Mouse (Mus musculus) T-helper 2 cell (primary cell): ENCODE data around the gene Nup35.

Experiments used
- in situ Hi-C: fragments of 300-600 bp; cut with MboI, MseI; formaldehyde crosslinking; loops from one replicate; pipeline ENCODE4 v1.15.1; 2025; ENCODE audit warnings: high pct_unique_total_duplicates

Nup35 gene

GRCm38 (mm10) chr2:80616854-80617737 lies at the start of gene Nup35, which contains the start of gene Dusp19:
TSS of gene Nup35 (plus strand) at chr2:80617236.
TSS of gene Dusp19 (plus strand) at chr2:80617045.
- in situ Hi-C loops: no loop called here

GRCm38 (mm10) chr2:80567411-80567810 lies 49.6 kb upstream of the Nup35 start:
- in situ Hi-C loops: no loop called here

- in situ Hi-C loops: no loop called here
Measured at GRCm38 (mm10) chr2:80570656-80571055, 46.4 kb upstream of the Nup35 start.

GRCm38 (mm10) chr2:80577286-80577685 lies 39.8 kb upstream of the Nup35 start:
- in situ Hi-C loops: no loop called here

- in situ Hi-C loops: no loop called here
Measured at GRCm38 (mm10) chr2:80579253-80579891, 37.7 kb upstream of the Nup35 start.

GRCm38 (mm10) chr2:80580311-80580961 lies 36.6 kb upstream of the Nup35 start:
- in situ Hi-C loops: no loop called here

GRCm38 (mm10) chr2:80581043-80581711 lies 35.9 kb upstream of the Nup35 start, which contains the start of gene Nckap1:
TSS of gene Nckap1 (minus strand) at chr2:80581380.
- in situ Hi-C loops: no loop called here

GRCm38 (mm10) chr2:80582356-80582755 lies 34.7 kb upstream of the Nup35 start:
- in situ Hi-C loops: no loop called here

- in situ Hi-C loops: no loop called here
Measured at GRCm38 (mm10) chr2:80594215-80594918, 22.7 kb upstream of the Nup35 start.

GRCm38 (mm10) chr2:80596960-80597359 lies 20.1 kb upstream of the Nup35 start:
- in situ Hi-C loops: no loop called here

GRCm38 (mm10) chr2:80599850-80600249 lies 17.2 kb upstream of the Nup35 start:
- in situ Hi-C loops: no loop called here

GRCm38 (mm10) chr2:80600611-80601010 lies 16.4 kb upstream of the Nup35 start:
- in situ Hi-C loops: no loop called here

- in situ Hi-C loops: no loop called here
Measured at GRCm38 (mm10) chr2:80602756-80603155, 14.3 kb upstream of the Nup35 start.

GRCm38 (mm10) chr2:80603771-80604426 lies 13.1 kb upstream of the Nup35 start:
- in situ Hi-C loops: no loop called here

GRCm38 (mm10) chr2:80612286-80612685 lies 4.8 kb upstream of the Nup35 start:
- in situ Hi-C loops: no loop called here

GRCm38 (mm10) chr2:80612796-80613195 lies 4.2 kb upstream of the Nup35 start:
- in situ Hi-C loops: no loop called here

GRCm38 (mm10) chr2:80618991-80619390 lies 2.0 kb downstream of the Nup35 start:
- in situ Hi-C loops: no loop called here

- in situ Hi-C loops: no loop called here
Measured at GRCm38 (mm10) chr2:80621921-80622320, 4.9 kb downstream of the Nup35 start.

GRCm38 (mm10) chr2:80624523-80624922 lies 7.5 kb downstream of the Nup35 start:
- in situ Hi-C loops: no loop called here

- in situ Hi-C loops: no loop called here
Measured at GRCm38 (mm10) chr2:80632336-80633026, 15.4 kb downstream of the Nup35 start.
